Mouse (Mus musculus) spleen, adult 2 months (tissue): ENCODE data around the gene Lrrc8d.

ENCODE experiments used
- CTCF ChIP-seq: fragments of 200-500 bp; IDR thresholded peaks from 2 replicates; pipeline ENCODE4 v1.5.1; 2011; ENCODE audit warnings: mild to moderate bottlenecking, inconsistent platforms; ENCODE audit not compliant: insufficient read depth, insufficient read length, insufficient replicate concordance; ENCODE audit errors: extremely low read depth
- POLR2A ChIP-seq: fragments of 200-500 bp; IDR thresholded peaks from 2 replicates; pipeline ENCODE4 v1.6.1; 2011; ENCODE audit warnings: low read depth, low read length, inconsistent platforms

DNA sequence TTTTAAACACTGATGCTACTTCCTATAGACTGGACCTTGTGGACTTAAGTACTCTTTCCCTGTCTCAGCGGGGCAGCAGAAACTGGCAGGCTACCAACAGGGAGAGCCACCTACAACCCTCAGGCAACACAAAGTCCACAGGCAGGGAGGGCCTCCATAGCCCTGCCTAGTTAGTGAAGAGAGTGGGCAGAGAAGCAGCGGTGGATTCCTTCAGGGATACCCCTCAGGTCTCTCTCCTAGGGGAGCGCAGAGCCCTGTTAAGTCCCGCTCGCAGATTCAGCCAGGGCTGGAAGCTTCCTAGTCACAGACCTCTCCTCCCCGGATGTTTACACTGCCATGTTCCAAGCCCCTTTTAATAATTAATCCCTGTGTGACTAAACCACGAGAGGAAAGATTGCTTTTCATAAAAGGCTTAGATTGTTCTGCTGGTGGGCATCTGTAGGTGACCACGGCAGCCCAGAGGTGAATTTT lies 92.6 kb downstream of the Lrrc8d start:
- TF ChIP-seq CTCF (no peak), POLR2A (no peak)
